Mouse (Mus musculus): ENCODE results near the gene Gm11213. TPM values are rescaled to one million over a fixed set of nuclear protein-coding genes. Genes with fewer than 3 reads are reported as not detected.

Gm11213 gene
- polyA plus RNA-seq, 1 experiment = 77.1 TPM

GRCm38 (mm10) chr4:63585216-63585615, 19.8 kb downstream of the Gm11213 start:
- no peaks in the 10 kb centered on the region for H3K4me1 ChIP-seq (ENCODE audit: control insufficient read depth, insufficient read depth, low read length)
- H3K27me3 ChIP-seq (ENCODE audit: control insufficient read depth, insufficient read depth, low read length) = no peaks in the 10 kb centered on the region
- H3K27ac ChIP-seq (ENCODE audit: control insufficient read depth, insufficient read depth, low read depth, low read length) = no peak overlapping the region
- no peak overlapping the region for H3K4me3 ChIP-seq (ENCODE audit: control insufficient read depth, low read depth, low read length)
- no peaks in the 10 kb centered on the region for H3K36me3 ChIP-seq (ENCODE audit: control insufficient read depth, insufficient read depth, low read length)
- TF ChIP-seq POLR2A (IDR thresholded peaks at IDR 0.05; ENCODE audit: control insufficient read depth, low read depth, low read length) (no peak), CTCF (IDR thresholded peaks at IDR 0.05; ENCODE audit: control insufficient read depth, insufficient read depth, insufficient replicate concordance, low read depth, low read length) (no peak)

- no peaks in the 10 kb centered on the region for H3K27me3 ChIP-seq (ENCODE audit: control insufficient read depth, insufficient read depth, low read length)
- no peak overlapping the region for H3K27ac ChIP-seq (ENCODE audit: control insufficient read depth, insufficient read depth, low read depth, low read length)
- H3K4me3 ChIP-seq (ENCODE audit: control insufficient read depth, low read depth, low read length) = no peak overlapping the region
- H3K36me3 ChIP-seq (ENCODE audit: control insufficient read depth, insufficient read depth, low read length) = no peaks in the 10 kb centered on the region
- TF ChIP-seq CTCF (IDR thresholded peaks at IDR 0.05; ENCODE audit: control insufficient read depth, insufficient read depth, insufficient replicate concordance, low read depth, low read length) (no peak), POLR2A (IDR thresholded peaks at IDR 0.05; ENCODE audit: control insufficient read depth, low read depth, low read length) (no peak)
- H3K4me1 ChIP-seq (ENCODE audit: control insufficient read depth, insufficient read depth, low read length) = no peaks in the 10 kb centered on the region
These were observed 22.5 kb downstream of the Gm11213 start for GRCm38 (mm10) chr4:63582580-63582979.

- no peak for TF ChIP-seq CTCF (IDR thresholded peaks at IDR 0.05; ENCODE audit: control insufficient read depth, insufficient read depth, insufficient replicate concordance, low read depth, low read length)
- TF ChIP-seq POLR2A (IDR thresholded peaks at IDR 0.05; ENCODE audit: control insufficient read depth, low read depth, low read length) = no peak
- H3K4me1 ChIP-seq (ENCODE audit: control insufficient read depth, insufficient read depth, low read length) = no peaks in the 10 kb centered on the region
- H3K27ac ChIP-seq (ENCODE audit: control insufficient read depth, insufficient read depth, low read depth, low read length) = no peak overlapping the region
- no peak overlapping the region for H3K4me3 ChIP-seq (ENCODE audit: control insufficient read depth, low read depth, low read length)
- no peaks in the 10 kb centered on the region for H3K27me3 ChIP-seq (ENCODE audit: control insufficient read depth, insufficient read depth, low read length)
- H3K36me3 ChIP-seq (ENCODE audit: control insufficient read depth, insufficient read depth, low read length) = no peaks in the 10 kb centered on the region
These were observed 25.0 kb downstream of the Gm11213 start for GRCm38 (mm10) chr4:63580078-63580477.

- Histone ChIP-seq H3K27ac (ENCODE audit: control insufficient read depth, insufficient read depth, low read depth, low read length) (no peak overlapping the region), H3K27me3 (ENCODE audit: control insufficient read depth, insufficient read depth, low read length) (no peaks in the 10 kb centered on the region), H3K4me3 (ENCODE audit: control insufficient read depth, low read depth, low read length) (no peak overlapping the region), H3K36me3 (ENCODE audit: control insufficient read depth, insufficient read depth, low read length) (no peaks in the 10 kb centered on the region), H3K4me1 (ENCODE audit: control insufficient read depth, insufficient read depth, low read length) (no peaks in the 10 kb centered on the region)
- TF ChIP-seq CTCF (IDR thresholded peaks at IDR 0.05; ENCODE audit: control insufficient read depth, insufficient read depth, insufficient replicate concordance, low read depth, low read length) (no peak), POLR2A (IDR thresholded peaks at IDR 0.05; ENCODE audit: control insufficient read depth, low read depth, low read length) (no peak)
These were observed 25.4 kb downstream of the Gm11213 start for GRCm38 (mm10) chr4:63579649-63580048.

- Histone ChIP-seq H3K27ac (ENCODE audit: control insufficient read depth, insufficient read depth, low read depth, low read length) (no peak overlapping the region), H3K36me3 (ENCODE audit: control insufficient read depth, insufficient read depth, low read length) (no peaks in the 10 kb centered on the region), H3K27me3 (ENCODE audit: control insufficient read depth, insufficient read depth, low read length) (no peaks in the 10 kb centered on the region), H3K4me3 (ENCODE audit: control insufficient read depth, low read depth, low read length) (no peak overlapping the region), H3K4me1 (ENCODE audit: control insufficient read depth, insufficient read depth, low read length) (no peaks in the 10 kb centered on the region)
- no peak for TF ChIP-seq POLR2A (IDR thresholded peaks at IDR 0.05; ENCODE audit: control insufficient read depth, low read depth, low read length)
- TF ChIP-seq CTCF (IDR thresholded peaks at IDR 0.05; ENCODE audit: control insufficient read depth, insufficient read depth, insufficient replicate concordance, low read depth, low read length) = no peak
These were observed 32.4 kb downstream of the Gm11213 start for GRCm38 (mm10) chr4:63572621-63573020.

GRCm38 (mm10) chr4:63570208-63570781, 34.8 kb downstream of the Gm11213 start:
- no peak overlapping the region for H3K4me3 ChIP-seq (ENCODE audit: control insufficient read depth, low read depth, low read length)
- no peak for TF ChIP-seq POLR2A (IDR thresholded peaks at IDR 0.05; ENCODE audit: control insufficient read depth, low read depth, low read length)
- no peak for TF ChIP-seq CTCF (IDR thresholded peaks at IDR 0.05; ENCODE audit: control insufficient read depth, insufficient read depth, insufficient replicate concordance, low read depth, low read length)
- no peak overlapping the region for H3K27ac ChIP-seq (ENCODE audit: control insufficient read depth, insufficient read depth, low read depth, low read length)
- H3K36me3 ChIP-seq (ENCODE audit: control insufficient read depth, insufficient read depth, low read length) = no peaks in the 10 kb centered on the region
- no peaks in the 10 kb centered on the region for H3K27me3 ChIP-seq (ENCODE audit: control insufficient read depth, insufficient read depth, low read length)
- H3K4me1 ChIP-seq (ENCODE audit: control insufficient read depth, insufficient read depth, low read length) = no peaks in the 10 kb centered on the region

GRCm38 (mm10) chr4:63569322-63569721, 35.7 kb downstream of the Gm11213 start:
- no peaks in the 10 kb centered on the region for H3K36me3 ChIP-seq (ENCODE audit: control insufficient read depth, insufficient read depth, low read length)

More at GRCm38 (mm10) chr4:63569322-63569721, 35.7 kb downstream of the Gm11213 start:
- H3K4me3 ChIP-seq (ENCODE audit: control insufficient read depth, low read depth, low read length) = no peak overlapping the region
- no peak for TF ChIP-seq CTCF (IDR thresholded peaks at IDR 0.05; ENCODE audit: control insufficient read depth, insufficient read depth, insufficient replicate concordance, low read depth, low read length)
- TF ChIP-seq POLR2A (IDR thresholded peaks at IDR 0.05; ENCODE audit: control insufficient read depth, low read depth, low read length) = no peak
- no peak overlapping the region for H3K27ac ChIP-seq (ENCODE audit: control insufficient read depth, insufficient read depth, low read depth, low read length)
- no peaks in the 10 kb centered on the region for H3K27me3 ChIP-seq (ENCODE audit: control insufficient read depth, insufficient read depth, low read length)
- H3K4me1 ChIP-seq (ENCODE audit: control insufficient read depth, insufficient read depth, low read length) = no peaks in the 10 kb centered on the region
